Mouse (Mus musculus): ENCODE results near the gene Foxn1. TPM values are rescaled to one million over a fixed set of nuclear protein-coding genes. Genes with fewer than 3 reads are reported as not detected.

Foxn1 gene
- polyA plus RNA-seq (2015; fragmentation: Nextera tagmentation; extraction: Ambion mirVana), result 11.8 TPM in 1 of 2 replicates, not detected in the other

GRCm38 (mm10) chr11:78386508-78387043, at the start of gene Foxn1:
Foxn1 (minus strand) TSS chr11:78386558.
- ATAC-seq (ENCODE audit: low FRiP score), result no peak
- 88% methylated on average over 14 of the region's 14 CpGs for WGBS
- no peak within 1 kb of the TSS for H3K4me2 ChIP-seq
- H3K9ac ChIP-seq (replicated peaks), result no peak within 1 kb of the TSS
- no peak within 1 kb of the TSS for H3K4me3 ChIP-seq (replicated peaks)
- H3K36me3 ChIP-seq, result no peaks in the 10 kb centered on the region
- H3K27me3 ChIP-seq (replicated peaks), result no peaks in the 10 kb centered on the region
- no peaks in the 10 kb centered on the region for H3K9me3 ChIP-seq (replicated peaks)
- H3K27ac ChIP-seq (replicated peaks), result no peak within 1 kb of the TSS
- no peaks in the 10 kb centered on the region for H3K4me1 ChIP-seq

GRCm38 (mm10) chr11:78435776-78436349, 49.5 kb upstream of the Foxn1 start:
- Histone ChIP-seq H3K27me3 (replicated peaks) (no peaks in the 10 kb centered on the region), H3K4me2 (0 out of 2 replicates have a peak overlapping the region, but pooled peaks have one; percentile 13), H3K9ac (replicated peaks) (no peak overlapping the region), H3K9me3 (replicated peaks) (no peaks in the 10 kb centered on the region), H3K36me3 (no peaks in the 10 kb centered on the region), H3K4me1 (peaks cover 5% of the 10 kb centered on the region; the same call in 1 of the 2 replicates), H3K4me3 (replicated peaks) (no peak overlapping the region), H3K27ac (replicated peaks) (no peak overlapping the region)
- WGBS, result 4% methylated on average over 19 of the region's 19 CpGs
- no peak for ATAC-seq (ENCODE audit: low FRiP score)

DNA sequence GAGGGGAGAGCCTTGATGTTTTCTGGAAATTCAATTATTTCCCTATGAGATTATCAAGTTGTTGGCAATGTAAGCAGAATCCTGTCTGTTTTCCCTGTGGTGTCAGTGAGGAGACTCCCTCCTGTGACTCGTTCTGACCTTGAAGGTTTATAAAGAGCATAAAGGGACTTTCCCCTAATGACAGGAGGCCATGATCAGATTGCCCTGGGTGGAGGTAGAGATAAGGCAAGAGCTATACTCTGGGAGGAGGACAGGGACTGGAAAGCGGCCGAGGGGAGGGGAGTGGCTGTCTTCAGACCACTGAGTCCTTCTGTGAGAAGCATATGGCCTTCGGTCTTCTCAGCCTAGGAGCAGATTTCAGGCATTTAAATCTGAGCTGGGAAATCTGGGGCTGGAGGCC, 47.7 kb upstream of the Foxn1 start:
- Histone ChIP-seq H3K4me1 (peaks cover 5% of the 10 kb centered on the region; the same call in 1 of the 2 replicates), H3K27ac (replicated peaks) (no peak overlapping the region), H3K27me3 (replicated peaks) (no peaks in the 10 kb centered on the region), H3K4me3 (replicated peaks) (no peak overlapping the region), H3K4me2 (no peak overlapping the region), H3K9ac (replicated peaks) (no peak overlapping the region), H3K9me3 (replicated peaks) (no peaks in the 10 kb centered on the region), H3K36me3 (no peaks in the 10 kb centered on the region)
- 71% methylated on average over 4 of the region's 4 CpGs for WGBS
- no peak for ATAC-seq (ENCODE audit: low FRiP score)

DNA sequence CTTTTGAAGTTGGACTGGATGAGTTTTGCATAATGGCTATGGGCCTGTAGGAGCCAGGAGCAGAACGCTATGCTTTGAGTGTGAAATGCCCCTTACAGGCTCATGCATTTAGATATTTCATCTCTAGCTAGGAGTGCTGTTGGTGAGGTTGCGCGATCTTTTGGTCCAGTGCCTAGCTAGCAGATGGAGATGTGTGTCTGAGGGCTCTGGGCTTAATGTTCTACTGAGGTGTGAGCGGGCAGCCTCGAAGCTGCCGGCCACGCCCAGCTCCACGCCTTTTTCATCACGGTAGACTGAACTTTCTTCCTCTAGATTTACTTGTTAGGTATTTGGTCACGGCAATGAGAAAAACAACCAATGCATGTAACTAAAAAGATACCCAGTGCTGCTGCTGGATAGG, 44.8 kb upstream of the Foxn1 start:
- no peak overlapping the region for H3K4me3 ChIP-seq (replicated peaks)
- no peak overlapping the region for H3K9ac ChIP-seq (replicated peaks)
- H3K4me2 ChIP-seq, result no peak overlapping the region
- no peaks in the 10 kb centered on the region for H3K27me3 ChIP-seq (replicated peaks)
- no peaks in the 10 kb centered on the region for H3K36me3 ChIP-seq
- no peak overlapping the region for H3K27ac ChIP-seq (replicated peaks)
- peaks cover 5% of the 10 kb centered on the region; the same call in 1 of the 2 replicates for H3K4me1 ChIP-seq
- 88% methylated on average over 10 of the region's 10 CpGs for WGBS
- no peaks in the 10 kb centered on the region for H3K9me3 ChIP-seq (replicated peaks)
- ATAC-seq (ENCODE audit: low FRiP score), result no peak

GRCm38 (mm10) chr11:78430195-78430878, 44.0 kb upstream of the Foxn1 start:
- 49% methylated on average over 11 of the region's 11 CpGs for WGBS
- Histone ChIP-seq H3K27ac (replicated peaks) (no peak overlapping the region), H3K9ac (replicated peaks) (no peak overlapping the region), H3K4me1 (no peaks in the 10 kb centered on the region), H3K4me3 (replicated peaks) (no peak overlapping the region), H3K4me2 (no peak overlapping the region), H3K9me3 (replicated peaks) (no peaks in the 10 kb centered on the region), H3K27me3 (replicated peaks) (no peaks in the 10 kb centered on the region), H3K36me3 (no peaks in the 10 kb centered on the region)
- no peak for ATAC-seq (ENCODE audit: low FRiP score)

GRCm38 (mm10) chr11:78428309-78428708, 42.0 kb upstream of the Foxn1 start:
- WGBS, result 73% methylated on average over 5 of the region's 5 CpGs
- H3K4me1 ChIP-seq, result no peaks in the 10 kb centered on the region
- H3K4me2 ChIP-seq, result no peak overlapping the region
- H3K4me3 ChIP-seq (replicated peaks), result no peak overlapping the region
- no peaks in the 10 kb centered on the region for H3K36me3 ChIP-seq
- no peaks in the 10 kb centered on the region for H3K27me3 ChIP-seq (replicated peaks)
- ATAC-seq (ENCODE audit: low FRiP score), result no peak
- no peak overlapping the region for H3K27ac ChIP-seq (replicated peaks)
- H3K9me3 ChIP-seq (replicated peaks), result no peaks in the 10 kb centered on the region
- H3K9ac ChIP-seq (replicated peaks), result no peak overlapping the region

- Histone ChIP-seq H3K4me1 (no peaks in the 10 kb centered on the region), H3K27me3 (replicated peaks) (peaks cover 5% of the 10 kb centered on the region), H3K4me3 (replicated peaks) (no peak overlapping the region), H3K9me3 (replicated peaks) (no peaks in the 10 kb centered on the region), H3K36me3 (no peaks in the 10 kb centered on the region), H3K4me2 (no peak overlapping the region), H3K9ac (replicated peaks) (no peak overlapping the region), H3K27ac (replicated peaks) (no peak overlapping the region)
- no peak for ATAC-seq (ENCODE audit: low FRiP score)
- WGBS, result 96% methylated on average over 6 of the region's 6 CpGs
These were observed 41.3 kb upstream of the Foxn1 start for GRCm38 (mm10) chr11:78427655-78428054.

DNA sequence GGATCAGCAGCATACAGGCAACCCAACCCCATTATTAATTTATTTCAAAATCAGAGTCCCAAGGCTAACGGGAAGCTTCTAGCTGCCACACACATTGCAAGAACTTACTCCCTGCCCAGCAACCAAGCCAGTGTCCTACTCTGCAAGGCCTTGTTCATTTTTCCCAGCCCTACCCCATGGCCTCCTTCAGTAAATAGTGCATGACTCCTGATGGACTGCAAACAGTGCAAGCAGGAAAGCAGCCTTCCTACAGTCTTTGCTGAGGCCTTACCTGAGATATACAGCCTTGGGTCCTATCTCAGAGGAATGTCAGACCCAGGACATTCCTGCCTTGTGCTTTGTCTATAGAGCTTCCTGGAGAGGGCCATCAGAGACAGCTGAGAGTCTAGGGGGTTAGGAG, 39.2 kb upstream of the Foxn1 start:
- Histone ChIP-seq H3K4me3 (replicated peaks) (no peak overlapping the region), H3K27ac (replicated peaks) (no peak overlapping the region), H3K9me3 (replicated peaks) (no peaks in the 10 kb centered on the region), H3K4me2 (no peak overlapping the region), H3K4me1 (no peaks in the 10 kb centered on the region), H3K27me3 (replicated peaks) (peaks cover 17% of the 10 kb centered on the region), H3K9ac (replicated peaks) (no peak overlapping the region), H3K36me3 (no peaks in the 10 kb centered on the region)
- no peak for ATAC-seq (ENCODE audit: low FRiP score)
- WGBS, result 84% methylated on average over 1 of the region's 1 CpGs

GRCm38 (mm10) chr11:78424352-78424751, 38.0 kb upstream of the Foxn1 start:
- Histone ChIP-seq H3K4me1 (no peaks in the 10 kb centered on the region), H3K4me3 (replicated peaks) (no peak overlapping the region), H3K4me2 (no peak overlapping the region), H3K27me3 (replicated peaks) (peaks cover 17% of the 10 kb centered on the region), H3K27ac (replicated peaks) (no peak overlapping the region), H3K9ac (replicated peaks) (no peak overlapping the region), H3K9me3 (replicated peaks) (no peaks in the 10 kb centered on the region), H3K36me3 (no peaks in the 10 kb centered on the region)
- WGBS, result 71% methylated on average over 2 of the region's 2 CpGs
- ATAC-seq (ENCODE audit: low FRiP score), result no peak

GRCm38 (mm10) chr11:78422055-78422819, 35.9 kb upstream of the Foxn1 start, which contains the start of gene Slc13a2:
Slc13a2 (minus strand) TSS chr11:78422217.
- H3K4me1 ChIP-seq, result no peaks in the 10 kb centered on the region
- H3K4me2 ChIP-seq, result no peak within 1 kb of the TSS
- H3K9ac ChIP-seq (replicated peaks), result no peak within 1 kb of the TSS
- ATAC-seq (ENCODE audit: low FRiP score), result no peak
- 17% methylated on average over 13 of the region's 13 CpGs for WGBS
- H3K9me3 ChIP-seq (replicated peaks), result no peaks in the 10 kb centered on the region
- H3K36me3 ChIP-seq, result no peaks in the 10 kb centered on the region
- no peak within 1 kb of the TSS for H3K4me3 ChIP-seq (replicated peaks)
- H3K27me3 ChIP-seq (replicated peaks), result peaks cover 17% of the 10 kb centered on the region
- H3K27ac ChIP-seq (replicated peaks), result no peak within 1 kb of the TSS

- 65% methylated on average over 13 of the region's 13 CpGs for WGBS
- no peak for ATAC-seq (ENCODE audit: low FRiP score)
- H3K4me3 ChIP-seq (replicated peaks), result no peak overlapping the region
- peaks cover 17% of the 10 kb centered on the region for H3K27me3 ChIP-seq (replicated peaks)
- no peaks in the 10 kb centered on the region for H3K4me1 ChIP-seq
- H3K4me2 ChIP-seq, result no peak overlapping the region
- H3K36me3 ChIP-seq, result no peaks in the 10 kb centered on the region
- no peak overlapping the region for H3K27ac ChIP-seq (replicated peaks)
- no peak overlapping the region for H3K9ac ChIP-seq (replicated peaks)
- H3K9me3 ChIP-seq (replicated peaks), result no peaks in the 10 kb centered on the region
These were observed 35.0 kb upstream of the Foxn1 start for GRCm38 (mm10) chr11:78421201-78422009.

All from neural tube, embryonic 15.5 days (tissue).